Mouse (Mus musculus): Measurements from ENCODE around the gene Spta1.

Spta1 gene

DNA sequence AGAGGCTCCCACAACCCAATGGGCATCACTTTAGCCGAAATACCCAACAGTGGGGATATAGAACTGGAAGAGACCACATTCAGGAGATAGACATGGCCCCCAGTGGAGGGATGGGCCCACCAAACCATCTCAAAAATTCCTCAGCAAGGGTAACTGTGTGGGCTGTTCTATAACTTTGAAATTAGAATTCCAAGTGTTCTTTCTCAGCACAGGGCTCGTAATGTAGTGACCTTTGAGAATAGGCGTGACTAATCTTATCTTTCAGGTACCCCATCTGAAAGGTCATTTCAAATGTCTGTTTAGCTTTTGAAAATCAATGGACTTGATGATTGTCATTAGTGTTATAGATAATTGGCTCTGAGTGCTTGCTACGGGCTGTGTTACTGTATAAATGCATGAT lies 95.2 kb downstream of the Spta1 start:
- no peak for DNase-seq (ENCODE audit: low read depth)

DNA sequence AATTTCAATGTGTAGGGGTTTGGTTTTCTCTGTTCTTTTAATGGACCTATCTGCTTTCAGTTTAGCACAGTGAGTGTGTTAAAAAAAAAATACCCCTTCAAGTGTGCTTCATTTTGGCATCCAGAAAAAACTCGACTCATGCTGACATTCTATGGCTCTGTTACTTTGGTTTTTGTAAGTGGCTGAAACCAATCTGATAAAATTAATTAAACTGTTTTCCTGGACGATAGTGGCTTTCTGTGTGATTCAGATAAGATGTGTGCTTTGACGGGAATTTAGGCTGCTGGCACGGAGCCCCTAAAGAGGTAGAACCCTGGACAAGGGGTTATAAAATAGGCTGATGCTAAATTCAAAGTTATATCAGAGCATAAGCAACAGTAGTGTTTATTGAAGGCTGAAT lies 96.6 kb downstream of the Spta1 start:
- DNase-seq (ENCODE audit: low read depth), result no peak

DNA sequence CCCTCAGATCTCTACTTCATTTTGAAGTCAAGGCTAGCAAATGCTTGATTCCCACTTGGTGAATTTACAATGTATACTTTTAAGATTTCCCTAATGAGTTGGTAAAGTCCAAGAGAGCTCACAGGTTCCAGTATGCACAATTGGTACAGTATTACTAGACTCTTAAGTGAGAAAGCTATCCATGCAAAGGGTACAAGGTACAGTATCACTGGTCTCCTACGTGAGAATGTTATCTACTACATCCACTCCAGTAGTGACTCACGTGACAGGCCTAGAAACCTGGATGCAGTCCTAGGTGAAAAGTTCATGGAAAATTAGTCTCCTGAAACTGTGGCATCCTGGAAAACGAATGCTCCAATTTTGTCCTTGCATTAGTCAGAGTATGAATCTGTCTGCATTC lies 98.1 kb downstream of the Spta1 start:
- no peak for DNase-seq (ENCODE audit: low read depth)
